Mouse (Mus musculus) limb, embryonic 15.5 days (tissue): Measurements from ENCODE around the gene Adamts14. TPM values are rescaled to one million over a fixed set of nuclear protein-coding genes. Genes with fewer than 3 reads are reported as not detected.

Source experiments
- ATAC-seq: fragments of 200-750 bp; cut with Nextera tagmentation; 2 replicates; pipeline ENCODE4 v1.8.0; 2017; ENCODE audit warnings: low read depth, moderate TSS enrichment; ENCODE audit not compliant: insufficient number of reproducible peaks, low FRiP score, low TSS enrichment
- H3K27ac ChIP-seq: fragments of 300-500 bp; sonication (generic); 2 replicates; pipeline ENCODE4 v1.5.1; 2015; ENCODE audit warnings: moderate library complexity, mild to moderate bottlenecking, inconsistent platforms
- H3K27me3 ChIP-seq: fragments of 300-500 bp; sonication (generic); 2 replicates; pipeline ENCODE4 v1.6.1; 2015; ENCODE audit warnings: inconsistent platforms
- H3K36me3 ChIP-seq: fragments of 300-500 bp; sonication (generic); 2 replicates; pipeline ENCODE4 v1.6.1; 2015; ENCODE audit warnings: inconsistent platforms
- H3K4me1 ChIP-seq: fragments of 300-500 bp; sonication (generic); 2 replicates; pipeline ENCODE4 v1.6.1; 2015; ENCODE audit warnings: inconsistent platforms
- H3K4me2 ChIP-seq: fragments of 300-500 bp; sonication (generic); 2 replicates; pipeline ENCODE4 v1.6.1; 2015; ENCODE audit warnings: mild to moderate bottlenecking, inconsistent platforms
- H3K4me3 ChIP-seq: fragments of 300-500 bp; sonication (generic); 2 replicates; pipeline ENCODE4 v1.5.1; 2015; ENCODE audit warnings: mild to moderate bottlenecking, inconsistent platforms
- H3K9ac ChIP-seq: fragments of 300-500 bp; sonication (generic); 2 replicates; pipeline ENCODE4 v1.6.1; 2015; ENCODE audit warnings: inconsistent platforms
- H3K9me3 ChIP-seq: fragments of 300-500 bp; sonication (generic); 2 replicates; pipeline ENCODE4 v1.6.1; 2016; ENCODE audit warnings: inconsistent platforms
- WGBS: fragments of 180-500 bp; shearing (Covaris S2); methylation state at CpG from one replicate; pipeline ENCODE4 v1.1.7; 2015; 5-methylcytosine and 5-hydroxymethylcytosine counted together
- polyA plus RNA-seq: library from polyadenylated mRNA; unstranded; fragments of >200 nt; fragmentation: Nextera tagmentation; extraction: Ambion mirVana; gene quantifications from 2 replicates; pipeline ENCODE4 v1.2.1, GENCODE M21; 2015

Adamts14 gene
- polyA plus RNA-seq, 1 experiment from 2014 or later = 4.9 TPM

- H3K27me3 ChIP-seq = peaks cover 16% of the 10 kb centered on the region
- no peaks in the 10 kb centered on the region for H3K36me3 ChIP-seq
- no peak overlapping the region for H3K4me2 ChIP-seq
- WGBS = 31% methylated on average over 11 of the region's 13 CpGs
- H3K9me3 ChIP-seq = no peaks in the 10 kb centered on the region
- no peak overlapping the region for H3K27ac ChIP-seq
- H3K4me3 ChIP-seq = no peak overlapping the region
- no peak overlapping the region for H3K9ac ChIP-seq
- peaks cover 9% of the 10 kb centered on the region for H3K4me1 ChIP-seq
- no peak for ATAC-seq
Measured at GRCm38 (mm10) chr10:61174711-61175441, 98.4 kb downstream of the Adamts14 start.

GRCm38 (mm10) chr10:61172496-61172895, 100.7 kb downstream of the Adamts14 start:
- no peak overlapping the region for H3K4me3 ChIP-seq
- H3K9me3 ChIP-seq = no peaks in the 10 kb centered on the region
- no peak overlapping the region for H3K9ac ChIP-seq
- H3K27me3 ChIP-seq = peaks cover 16% of the 10 kb centered on the region
- H3K4me2 ChIP-seq = no peak overlapping the region
- no peaks in the 10 kb centered on the region for H3K36me3 ChIP-seq
- H3K27ac ChIP-seq = no peak overlapping the region
- H3K4me1 ChIP-seq = peaks cover 9% of the 10 kb centered on the region
- ATAC-seq = no peak
- 82% methylated on average over 4 of the region's 4 CpGs for WGBS

GRCm38 (mm10) chr10:61171654-61172053, 101.6 kb downstream of the Adamts14 start, which contains the start of gene Tbata:
TSS of gene Tbata (plus strand) at chr10:61171954.
- Histone ChIP-seq H3K9ac (no peak within 1 kb of the TSS), H3K9me3 (no peaks in the 10 kb centered on the region), H3K36me3 (no peaks in the 10 kb centered on the region), H3K27me3 (peaks cover 14% of the 10 kb centered on the region), H3K4me1 (peaks cover 9% of the 10 kb centered on the region), H3K27ac (no peak within 1 kb of the TSS), H3K4me3 (no peak within 1 kb of the TSS), H3K4me2 (no peak within 1 kb of the TSS)
- WGBS = 60% methylated on average over 3 of the region's 3 CpGs
- no peak for ATAC-seq

GRCm38 (mm10) chr10:61168393-61168792, 104.8 kb downstream of the Adamts14 start:
- Histone ChIP-seq H3K4me2 (no peak overlapping the region), H3K4me3 (no peak overlapping the region), H3K27ac (no peak overlapping the region), H3K9me3 (no peaks in the 10 kb centered on the region), H3K4me1 (no peaks in the 10 kb centered on the region), H3K9ac (no peak overlapping the region), H3K36me3 (no peaks in the 10 kb centered on the region), H3K27me3 (no peaks in the 10 kb centered on the region)
- WGBS = 51% methylated on average over 2 of the region's 2 CpGs
- ATAC-seq = no peak

- no peaks in the 10 kb centered on the region for H3K27me3 ChIP-seq
- WGBS = 43% methylated on average over 9 of the region's 9 CpGs
- H3K9ac ChIP-seq = no peak overlapping the region
- no peaks in the 10 kb centered on the region for H3K4me1 ChIP-seq
- no peak overlapping the region for H3K27ac ChIP-seq
- no peaks in the 10 kb centered on the region for H3K9me3 ChIP-seq
- no peak for ATAC-seq
- no peak overlapping the region for H3K4me3 ChIP-seq
- H3K4me2 ChIP-seq = no peak overlapping the region
- no peaks in the 10 kb centered on the region for H3K36me3 ChIP-seq
Measured at GRCm38 (mm10) chr10:61167333-61168096, 105.7 kb downstream of the Adamts14 start.

GRCm38 (mm10) chr10:61162366-61162765, 110.9 kb downstream of the Adamts14 start:
- no peak overlapping the region for H3K4me3 ChIP-seq
- H3K4me1 ChIP-seq = no peaks in the 10 kb centered on the region
- H3K9me3 ChIP-seq = no peaks in the 10 kb centered on the region
- no peak for ATAC-seq
- H3K27ac ChIP-seq = no peak overlapping the region
- H3K4me2 ChIP-seq = no peak overlapping the region
- H3K36me3 ChIP-seq = no peaks in the 10 kb centered on the region
- no peaks in the 10 kb centered on the region for H3K27me3 ChIP-seq
- H3K9ac ChIP-seq = no peak overlapping the region
- 61% methylated on average over 3 of the region's 3 CpGs for WGBS

GRCm38 (mm10) chr10:61160671-61161070, 112.6 kb downstream of the Adamts14 start:
- ATAC-seq = no peak
- Histone ChIP-seq H3K27ac (no peak overlapping the region), H3K9me3 (no peaks in the 10 kb centered on the region), H3K36me3 (no peaks in the 10 kb centered on the region), H3K27me3 (no peaks in the 10 kb centered on the region), H3K4me3 (no peak overlapping the region), H3K4me2 (no peak overlapping the region), H3K4me1 (no peaks in the 10 kb centered on the region), H3K9ac (no peak overlapping the region)
- 77% methylated on average over 4 of the region's 4 CpGs for WGBS

GRCm38 (mm10) chr10:61160089-61160488, 113.1 kb downstream of the Adamts14 start:
- no peaks in the 10 kb centered on the region for H3K9me3 ChIP-seq
- no peak overlapping the region for H3K4me3 ChIP-seq
- 76% methylated on average over 7 of the region's 7 CpGs for WGBS
- ATAC-seq = no peak
- no peak overlapping the region for H3K27ac ChIP-seq
- H3K4me2 ChIP-seq = no peak overlapping the region
- H3K9ac ChIP-seq = no peak overlapping the region
- H3K27me3 ChIP-seq = no peaks in the 10 kb centered on the region
- no peaks in the 10 kb centered on the region for H3K36me3 ChIP-seq
- H3K4me1 ChIP-seq = no peaks in the 10 kb centered on the region

GRCm38 (mm10) chr10:61158594-61158993, 114.6 kb downstream of the Adamts14 start:
- Histone ChIP-seq H3K36me3 (no peaks in the 10 kb centered on the region), H3K4me3 (no peak overlapping the region), H3K4me2 (no peak overlapping the region), H3K27me3 (no peaks in the 10 kb centered on the region), H3K9ac (no peak overlapping the region), H3K9me3 (no peaks in the 10 kb centered on the region), H3K4me1 (no peaks in the 10 kb centered on the region), H3K27ac (no peak overlapping the region)
- ATAC-seq = no peak
- WGBS = 75% methylated on average over 3 of the region's 3 CpGs

- Histone ChIP-seq H3K36me3 (no peaks in the 10 kb centered on the region), H3K27me3 (no peaks in the 10 kb centered on the region), H3K4me3 (no peak overlapping the region), H3K4me2 (no peak overlapping the region), H3K9ac (no peak overlapping the region), H3K27ac (no peak overlapping the region), H3K4me1 (no peaks in the 10 kb centered on the region), H3K9me3 (no peaks in the 10 kb centered on the region)
- ATAC-seq = no peak
- WGBS = 82% methylated on average over 2 of the region's 2 CpGs
Measured at GRCm38 (mm10) chr10:61156453-61156852, 116.8 kb downstream of the Adamts14 start.

GRCm38 (mm10) chr10:61155611-61156010, 117.6 kb downstream of the Adamts14 start:
- H3K27me3 ChIP-seq = no peaks in the 10 kb centered on the region
- H3K4me1 ChIP-seq = peaks cover under 1% of the 10 kb centered on the region; the same call in 1 of the 2 replicates
- ATAC-seq = no peak
- 77% methylated on average over 3 of the region's 3 CpGs for WGBS
- no peak overlapping the region for H3K4me3 ChIP-seq
- H3K9me3 ChIP-seq = no peaks in the 10 kb centered on the region
- no peak overlapping the region for H3K27ac ChIP-seq
- H3K36me3 ChIP-seq = no peaks in the 10 kb centered on the region
- no peak overlapping the region for H3K9ac ChIP-seq
- no peak overlapping the region for H3K4me2 ChIP-seq

- no peak overlapping the region for H3K4me2 ChIP-seq
- no peaks in the 10 kb centered on the region for H3K27me3 ChIP-seq
- ATAC-seq = no peak
- no peak overlapping the region for H3K9ac ChIP-seq
- H3K36me3 ChIP-seq = no peaks in the 10 kb centered on the region
- no peak overlapping the region for H3K4me3 ChIP-seq
- H3K9me3 ChIP-seq = no peaks in the 10 kb centered on the region
- no peak overlapping the region for H3K27ac ChIP-seq
- peaks cover 6% of the 10 kb centered on the region; the same call in 1 of the 2 replicates for H3K4me1 ChIP-seq
Measured at GRCm38 (mm10) chr10:61152131-61152530, 121.1 kb downstream of the Adamts14 start.
